Mouse (Mus musculus): ENCODE results near the gene Strn3. TPM values are rescaled to one million over a fixed set of nuclear protein-coding genes. Genes with fewer than 3 reads are reported as not detected.

Strn3 gene
- total RNA-seq (2012; rRNA removed) = 22.1 and 25.3 TPM in 2 replicates
- total RNA-seq (2014; rRNA removed) = 47.9 and 53.0 TPM in 2 replicates
- polyA plus RNA-seq (2012; ENCODE audit: insufficient read length, low read depth) = 27.4 and 27.7 TPM in 2 replicates

GRCm38 (mm10) chr12:51691845-51692632 lies at the start of gene Strn3:
Strn3 (minus strand) TSS chr12:51691897.
- dilution Hi-C loops (cut with MboI; ENCODE audit: extremely low pct_ligation_motif_present, extremely low pct_unique_long_range_greater_than_20kb, low sequenced_read_pairs) = no loop called here
- H3K4me1 ChIP-seq (ENCODE audit: control insufficient read depth in 1 of 2, insufficient read depth in 2 of 2) = peaks cover 2 to 36% of the 10 kb centered on the region in 2 experiments; a peak in 3 of 4 replicates
- in situ Hi-C loops (cut with MboI; ENCODE audit: low pct_ligation_motif_present, low pct_unique_long_range_greater_than_20kb, low sequenced_read_pairs) = no loop called here

GRCm38 (mm10) chr12:51736807-51737206 lies 45.1 kb upstream of the Strn3 start:
- Histone ChIP-seq H3K79me2 (replicated peaks; ENCODE audit: control insufficient read depth, extremely low read depth, insufficient read depth, poor library complexity, severe bottlenecking) (no peaks in the 10 kb centered on the region), H3K4me3 (replicated peaks in 1 of 3; ENCODE audit: low read depth in 2 of 3, low read length in 2 of 3, poor library complexity in 1 of 3) (no peak overlapping the region), H3K36me3 (replicated peaks in 1 of 2; ENCODE audit: control insufficient read depth in 1 of 2, insufficient read depth in 1 of 2, low read length in 1 of 2) (peaks cover 4 to 38% of the 10 kb centered on the region in 2 experiments), H3K9me3 (replicated peaks; ENCODE audit: low read length) (no peaks in the 10 kb centered on the region), H3K4me2 (ENCODE audit: insufficient read depth, low read depth, poor library complexity, severe bottlenecking) (no peak overlapping the region), H3K9ac (ENCODE audit: insufficient read depth, low read depth) (no peak overlapping the region), H3K27ac (ENCODE audit: insufficient read depth, low read depth) (no peak overlapping the region), H3K4me1 (ENCODE audit: control insufficient read depth in 1 of 2, insufficient read depth in 2 of 2) (no peaks in the 10 kb centered on the region), H3K27me3 (replicated peaks) (no peaks in the 10 kb centered on the region)
- DNase-seq (ENCODE audit: extremely low read depth) = no peak
- in situ Hi-C loops (cut with MboI; ENCODE audit: low pct_ligation_motif_present, low pct_unique_long_range_greater_than_20kb, low sequenced_read_pairs) (no loop called here), dilution Hi-C loops (cut with MboI; ENCODE audit: extremely low pct_ligation_motif_present, extremely low pct_unique_long_range_greater_than_20kb, low sequenced_read_pairs) (no loop called here)
- TF ChIP-seq EP300 (IDR thresholded peaks at IDR 0.05; ENCODE audit: low read length) (no peak), GABPA (IDR thresholded peaks at IDR 0.05; ENCODE audit: insufficient replicate concordance, low read depth, low read length) (no peak), POLR2AphosphoS2 (IDR thresholded peaks at IDR 0.05; ENCODE audit: low read depth, low read length) (no peak), USF1 (IDR thresholded peaks at IDR 0.05; ENCODE audit: low read depth, low read length) (no peak), KAT2A (IDR thresholded peaks at IDR 0.05; ENCODE audit: insufficient replicate concordance, low read length) (no peak), SIN3A (IDR thresholded peaks at IDR 0.05; ENCODE audit: low read length) (no peak), BHLHE40 (IDR thresholded peaks at IDR 0.05; ENCODE audit: low read depth, low read length) (no peak), CHD1 (IDR thresholded peaks at IDR 0.05; ENCODE audit: low read depth, low read length) (no peak), PAX5 (IDR thresholded peaks at IDR 0.05; ENCODE audit: low read length) (no peak), UBTF (IDR thresholded peaks at IDR 0.05; ENCODE audit: low read depth, low read length) (no peak), TBP (conservative IDR thresholded peaks at IDR 0.05; ENCODE audit: low read depth, low read length) (no peak), POLR2A (IDR thresholded peaks at IDR 0.05; ENCODE audit: low read depth, low read length) (no peak), ELF1 (IDR thresholded peaks at IDR 0.05; ENCODE audit: low read depth, low read length) (no peak), ZMIZ1 (IDR thresholded peaks at IDR 0.05; ENCODE audit: low read depth, low read length) (no peak), NRF1 (IDR thresholded peaks at IDR 0.05; ENCODE audit: low read depth, low read length) (no peak)

More at GRCm38 (mm10) chr12:51691845-51692632, at the start of gene Strn3:
- peak within 1 kb of the TSS; percentile 78 to 92 (median 91) for H3K4me3 ChIP-seq (replicated peaks in 1 of 3; ENCODE audit: low read depth in 2 of 3, low read length in 2 of 3, poor library complexity in 1 of 3)
- H3K27ac ChIP-seq (ENCODE audit: insufficient read depth, low read depth) = peak within 1 kb of the TSS; percentile 88
- H3K79me2 ChIP-seq (replicated peaks; ENCODE audit: control insufficient read depth, extremely low read depth, insufficient read depth, poor library complexity, severe bottlenecking) = peaks cover 35% of the 10 kb centered on the region
- H3K9me3 ChIP-seq (replicated peaks; ENCODE audit: low read length) = no peaks in the 10 kb centered on the region
- H3K4me2 ChIP-seq (ENCODE audit: insufficient read depth, low read depth, poor library complexity, severe bottlenecking) = peak within 1 kb of the TSS; percentile 97; the same call in 1 of the 2 replicates
- peaks cover 0 to 2% of the 10 kb centered on the region in 2 experiments for H3K36me3 ChIP-seq (replicated peaks in 1 of 2; ENCODE audit: control insufficient read depth in 1 of 2, insufficient read depth in 1 of 2, low read length in 1 of 2)
- H3K9ac ChIP-seq (ENCODE audit: insufficient read depth, low read depth) = peak within 1 kb of the TSS; percentile 90
- TF ChIP-seq MXI1 (IDR thresholded peaks at IDR 0.05; ENCODE audit: low read depth, low read length) (peak; percentile 77), SIN3A (IDR thresholded peaks at IDR 0.05; ENCODE audit: low read length) (peak; percentile 86), JUND (conservative IDR thresholded peaks at IDR 0.05; ENCODE audit: low read depth, low read length) (no peak), HCFC1 (IDR thresholded peaks at IDR 0.05; ENCODE audit: low read depth, low read length) (peak; percentile 67), E2F4 (IDR thresholded peaks at IDR 0.05; ENCODE audit: insufficient replicate concordance, low read depth, low read length) (0 out of 2 replicates have a peak, but pooled peaks have one; percentile 16), MAX (IDR thresholded peaks at IDR 0.05; ENCODE audit: low read length) (peak; percentile 75), MYC (IDR thresholded peaks at IDR 0.05; ENCODE audit: low read depth, low read length) (peak; percentile 74; the same call in 1 of the 2 replicates), CHD2 (IDR thresholded peaks at IDR 0.05; ENCODE audit: low read length) (0 out of 2 replicates have a peak, but pooled peaks have one; percentile 34), ZC3H11A (IDR thresholded peaks at IDR 0.05; ENCODE audit: low read depth, low read length) (no peak), TBP (conservative IDR thresholded peaks at IDR 0.05; ENCODE audit: low read depth, low read length) (peak; percentile 56), ZKSCAN1 (IDR thresholded peaks at IDR 0.05; ENCODE audit: borderline replicate concordance, low read depth, low read length) (no peak), PAX5 (IDR thresholded peaks at IDR 0.05; ENCODE audit: low read length) (no peak), EP300 (IDR thresholded peaks at IDR 0.05; ENCODE audit: low read length) (no peak), IRF4 (IDR thresholded peaks at IDR 0.05; ENCODE audit: low read depth, low read length) (peak; percentile 23; the same call in 1 of the 2 replicates), MAFK (IDR thresholded peaks at IDR 0.05; ENCODE audit: insufficient replicate concordance, low read length) (no peak), JUN (IDR thresholded peaks at IDR 0.05; ENCODE audit: insufficient read depth, low read depth, low read length) (no peak), GABPA (IDR thresholded peaks at IDR 0.05; ENCODE audit: insufficient replicate concordance, low read depth, low read length) (no peak), BHLHE40 (IDR thresholded peaks at IDR 0.05; ENCODE audit: low read depth, low read length) (peak; percentile 53), ETS1 (conservative IDR thresholded peaks at IDR 0.05; ENCODE audit: low read depth, low read length) (no peak), POLR2AphosphoS2 (IDR thresholded peaks at IDR 0.05; ENCODE audit: low read depth, low read length) (no peak; the same call in 1 of the 2 replicates), CTCF (conservative IDR thresholded peaks at IDR 0.05 in 1 of 2, IDR thresholded peaks at IDR 0.05 in 1 of 2; ENCODE audit: low read depth in 2 of 2, low read length in 2 of 2) (no peak), CHD1 (IDR thresholded peaks at IDR 0.05; ENCODE audit: low read depth, low read length) (no peak), USF2 (conservative IDR thresholded peaks at IDR 0.05; ENCODE audit: low read depth, low read length) (no peak), ELF1 (IDR thresholded peaks at IDR 0.05; ENCODE audit: low read depth, low read length) (peak; percentile 75), NELFE (IDR thresholded peaks at IDR 0.05; ENCODE audit: low read depth, low read length) (peak; percentile 93), RCOR1 (conservative IDR thresholded peaks at IDR 0.05; ENCODE audit: low read depth, low read length) (0 out of 2 replicates have a peak, but pooled peaks have one; percentile 34), NRF1 (IDR thresholded peaks at IDR 0.05; ENCODE audit: low read depth, low read length) (peak; percentile 99), TCF12 (IDR thresholded peaks at IDR 0.05; ENCODE audit: low read depth, low read length) (peak; percentile 74), ZMIZ1 (IDR thresholded peaks at IDR 0.05; ENCODE audit: low read depth, low read length) (peak; percentile 91), SMC3 (IDR thresholded peaks at IDR 0.05; ENCODE audit: low read depth, low read length) (no peak), RAD21 (IDR thresholded peaks at IDR 0.05; ENCODE audit: low read depth, low read length) (no peak), POLR2A (IDR thresholded peaks at IDR 0.05; ENCODE audit: low read depth, low read length) (peak; percentile 87), MAZ (IDR thresholded peaks at IDR 0.05; ENCODE audit: low read depth, low read length) (peak; percentile 94), MEF2A (IDR thresholded peaks at IDR 0.05; ENCODE audit: borderline replicate concordance, low read depth, low read length) (peak; percentile 39), USF1 (IDR thresholded peaks at IDR 0.05; ENCODE audit: low read depth, low read length) (no peak), KAT2A (IDR thresholded peaks at IDR 0.05; ENCODE audit: insufficient replicate concordance, low read length) (no peak), UBTF (IDR thresholded peaks at IDR 0.05; ENCODE audit: low read depth, low read length) (no peak), ZNF384 (IDR thresholded peaks at IDR 0.05; ENCODE audit: low read depth, low read length) (peak; percentile 87)
- no peaks in the 10 kb centered on the region for H3K27me3 ChIP-seq (replicated peaks)
- DNase-seq (ENCODE audit: extremely low read depth) = peak; percentile 93

Data from CH12.LX (cell line).